Mouse (Mus musculus) CH12.LX (cell line): ENCODE data around the gene Meioc. TPM values are rescaled to one million over a fixed set of nuclear protein-coding genes. Genes with fewer than 3 reads are reported as not detected.

ENCODE experiments used
- DNase-seq: peaks from one replicate; pipeline ENCODE4 v3.0.0-alpha.2; 2013; ENCODE audit errors: extremely low read depth
- H3K27ac ChIP-seq: 2 replicates; pipeline ENCODE4 v1.5.1; 2012; ENCODE audit warnings: low read depth, mild to moderate bottlenecking, control low read depth, moderate library complexity; ENCODE audit not compliant: insufficient read depth
- H3K27me3 ChIP-seq: replicated peaks from 2 replicates; pipeline ENCODE3; 2012; ENCODE audit warnings: inconsistent platforms
- H3K36me3 ChIP-seq, 2 experiments: replicated peaks in 1 of 2; 2 replicates each; pipeline versions ENCODE3 to v1.6.1; 2012; ENCODE audit warnings: inconsistent platforms in 1 of 2, low read length in 1 of 2, mild to moderate bottlenecking in 1 of 2, mixed read lengths in 1 of 2, moderate library complexity in 1 of 2; ENCODE audit not compliant: control insufficient read depth in 1 of 2, insufficient read depth in 1 of 2
- H3K4me1 ChIP-seq, 2 experiments: 2 replicates each; pipeline ENCODE4 v1.6.1; 2012; ENCODE audit warnings: inconsistent platforms in 1 of 2, moderate library complexity in 1 of 2; ENCODE audit not compliant: insufficient read depth in 2 of 2, control insufficient read depth in 1 of 2
- H3K4me2 ChIP-seq: 2 replicates; pipeline ENCODE4 v1.6.1; 2012; ENCODE audit warnings: low read depth, mild to moderate bottlenecking, control low read depth; ENCODE audit not compliant: poor library complexity, insufficient read depth, severe bottlenecking
- H3K4me3 ChIP-seq, 3 experiments: fragments of 150-350 bp in 1 of 3; sonication (generic) in 1 of 3; replicated peaks in 1 of 3; 2 replicates each; pipeline versions ENCODE3 to v1.5.1; 2011 to 2012; ENCODE audit warnings: low read depth in 2 of 3, low read length in 2 of 3, mild to moderate bottlenecking in 2 of 3, moderate library complexity in 2 of 3, control low read depth in 1 of 3, improper control_type of control experiment in 1 of 3, inconsistent platforms in 1 of 3, mixed read lengths in 1 of 3; ENCODE audit not compliant: poor library complexity in 1 of 3
- H3K79me2 ChIP-seq: replicated peaks from 2 replicates; pipeline ENCODE4 v1.6.1; 2012; ENCODE audit warnings: mild to moderate bottlenecking, moderate library complexity; ENCODE audit not compliant: control insufficient read depth, poor library complexity, insufficient read depth, severe bottlenecking; ENCODE audit errors: extremely low read depth
- H3K9ac ChIP-seq: 2 replicates; pipeline ENCODE4 v1.6.1; 2012; ENCODE audit warnings: low read depth, mild to moderate bottlenecking, control low read depth, moderate library complexity; ENCODE audit not compliant: insufficient read depth
- H3K9me3 ChIP-seq: replicated peaks from 2 replicates; pipeline ENCODE3; 2012; ENCODE audit warnings: low read length, inconsistent platforms, mixed read lengths
- BHLHE40 ChIP-seq: IDR thresholded peaks from 2 replicates; pipeline ENCODE4 v1.6.1; 2011; ENCODE audit warnings: mild to moderate bottlenecking, low read depth, low read length, improper control_type of control experiment
- CHD2 ChIP-seq: IDR thresholded peaks from 2 replicates; pipeline ENCODE4 v1.6.1; 2011; ENCODE audit warnings: low read length, improper control_type of control experiment
- E2F4 ChIP-seq: IDR thresholded peaks from 2 replicates; pipeline ENCODE4 v1.6.1; 2011; ENCODE audit warnings: low read depth, low read length, improper control_type of control experiment; ENCODE audit not compliant: insufficient replicate concordance
- HCFC1 ChIP-seq: IDR thresholded peaks from 2 replicates; pipeline ENCODE4 v1.6.1; 2012; ENCODE audit warnings: low read depth, mild to moderate bottlenecking, inconsistent platforms, low read length, improper control_type of control experiment
- IRF4 ChIP-seq: IDR thresholded peaks from 2 replicates; pipeline ENCODE4 v1.6.1; 2014; ENCODE audit warnings: low read depth, mild to moderate bottlenecking, inconsistent platforms, low read length, improper control_type of control experiment
- JUND ChIP-seq: conservative IDR thresholded peaks from 2 replicates; pipeline ENCODE4 v1.6.1; 2011; ENCODE audit warnings: low read depth, low read length, improper control_type of control experiment
- KAT2A ChIP-seq: IDR thresholded peaks from 2 replicates; pipeline ENCODE4 v1.6.1; 2012; ENCODE audit warnings: low read length, improper control_type of control experiment, inconsistent platforms; ENCODE audit not compliant: insufficient replicate concordance
- MAFK ChIP-seq: IDR thresholded peaks from 2 replicates; pipeline ENCODE4 v1.6.1; 2011; ENCODE audit warnings: low read length, improper control_type of control experiment; ENCODE audit not compliant: insufficient replicate concordance
- MAX ChIP-seq: IDR thresholded peaks from 2 replicates; pipeline ENCODE4 v1.6.1; 2011; ENCODE audit warnings: low read length, improper control_type of control experiment
- MAZ ChIP-seq: IDR thresholded peaks from 2 replicates; pipeline ENCODE4 v1.6.1; 2012; ENCODE audit warnings: low read depth, mild to moderate bottlenecking, inconsistent platforms, low read length, improper control_type of control experiment, moderate library complexity
- MEF2A ChIP-seq: IDR thresholded peaks from 2 replicates; pipeline ENCODE4 v1.6.1; 2014; ENCODE audit warnings: low read depth, mild to moderate bottlenecking, inconsistent platforms, low read length, improper control_type of control experiment, borderline replicate concordance
- NELFE ChIP-seq: IDR thresholded peaks from 2 replicates; pipeline ENCODE4 v1.6.1; 2011; ENCODE audit warnings: low read depth, low read length, improper control_type of control experiment
- NRF1 ChIP-seq: IDR thresholded peaks from 2 replicates; pipeline ENCODE4 v1.6.1; 2014; ENCODE audit warnings: low read depth, mild to moderate bottlenecking, inconsistent platforms, low read length, improper control_type of control experiment, moderate library complexity
- PAX5 ChIP-seq: IDR thresholded peaks from 2 replicates; pipeline ENCODE4 v1.6.1; 2012; ENCODE audit warnings: low read length, inconsistent platforms, mixed read lengths
- POLR2A ChIP-seq: IDR thresholded peaks from 2 replicates; pipeline ENCODE4 v1.6.1; 2011; ENCODE audit warnings: low read depth, mild to moderate bottlenecking, improper control_type of control experiment, low read length
- RCOR1 ChIP-seq: conservative IDR thresholded peaks from 2 replicates; pipeline ENCODE4 v1.6.1; 2012; ENCODE audit warnings: low read depth, mild to moderate bottlenecking, inconsistent platforms, low read length, improper control_type of control experiment
- SMC3 ChIP-seq: IDR thresholded peaks from 2 replicates; pipeline ENCODE4 v1.6.1; 2011; ENCODE audit warnings: low read depth, low read length, improper control_type of control experiment
- TBP ChIP-seq: conservative IDR thresholded peaks from 2 replicates; pipeline ENCODE4 v1.6.1; 2011; ENCODE audit warnings: low read depth, low read length, improper control_type of control experiment
- TCF12 ChIP-seq: IDR thresholded peaks from 2 replicates; pipeline ENCODE4 v1.6.1; 2014; ENCODE audit warnings: low read depth, mild to moderate bottlenecking, inconsistent platforms, low read length, improper control_type of control experiment
- UBTF ChIP-seq: IDR thresholded peaks from 2 replicates; pipeline ENCODE4 v1.6.1; 2012; ENCODE audit warnings: low read depth, mild to moderate bottlenecking, inconsistent platforms, low read length, improper control_type of control experiment, moderate library complexity
- ZKSCAN1 ChIP-seq: IDR thresholded peaks from 2 replicates; pipeline ENCODE4 v1.6.1; 2012; ENCODE audit warnings: low read depth, inconsistent platforms, low read length, improper control_type of control experiment, borderline replicate concordance
- ZNF384 ChIP-seq: IDR thresholded peaks from 2 replicates; pipeline ENCODE4 v1.6.1; 2012; ENCODE audit warnings: low read depth, low read length, improper control_type of control experiment, inconsistent platforms
- dilution Hi-C: fragments of 300-500 bp; cut with MboI; formaldehyde crosslinking; loops from 2 replicates; pipeline ENCODE4 v1.14.3; 2020; ENCODE audit warnings: low sequenced_read_pairs; ENCODE audit not compliant: extremely low pct_unique_long_range_greater_than_20kb, extremely low pct_ligation_motif_present
- in situ Hi-C: fragments of 300-500 bp; cut with MboI; formaldehyde crosslinking; loops from 3 replicates; pipeline ENCODE4 v1.14.3; 2019; ENCODE audit warnings: low sequenced_read_pairs, low pct_ligation_motif_present, low pct_unique_long_range_greater_than_20kb, mixed read lengths
- polyA plus RNA-seq: library from polyadenylated mRNA; unstranded; fragments of >175 nt; gene quantifications from 2 replicates; pipeline ENCODE4 v1.2.1, GENCODE M21; 2012; ENCODE audit warnings: low read depth; ENCODE audit not compliant: insufficient read length
- total RNA-seq, 2 experiments: library from RNA; depleted of rRNA; stranded (reverse); fragments of 300-350 nt in 1 of 2; fragments of >200 nt in 1 of 2; gene quantifications; 2 replicates each; pipeline ENCODE4 v1.2.3; 2012 to 2014

Meioc gene
- total and polyA plus RNA-seq, 3 experiments = not detected

GRCm38 (mm10) chr11:102623876-102624789 lies 39.4 kb upstream of the Meioc start:
- H3K4me2 ChIP-seq = no peak overlapping the region
- dilution Hi-C loops = no loop called here

GRCm38 (mm10) chr11:102624888-102625407 lies 38.6 kb upstream of the Meioc start:
- Histone ChIP-seq H3K4me1 (peaks cover 4 to 8% of the 10 kb centered on the region in 2 experiments), H3K79me2 (no peaks in the 10 kb centered on the region), H3K9me3 (peaks cover 5% of the 10 kb centered on the region), H3K27me3 (peaks cover 70% of the 10 kb centered on the region), H3K27ac (no peak overlapping the region), H3K36me3 (no peaks in the 10 kb centered on the region), H3K9ac (no peak overlapping the region)
- no peak for DNase-seq
- dilution Hi-C loops = no loop called here
- no peak for TF ChIP-seq KAT2A
- TF ChIP-seq TBP = no peak
- no peak for TF ChIP-seq MEF2A
- TF ChIP-seq PAX5 = no peak
- TF ChIP-seq UBTF = no peak
- no peak for TF ChIP-seq E2F4
- TF ChIP-seq MAX = 0 out of 2 replicates have a peak, but pooled peaks have one; percentile 37
- TF ChIP-seq JUND = no peak
- TF ChIP-seq, all 38 proteins: peak for 1
- H3K4me3 ChIP-seq = no peak overlapping the region
- in situ Hi-C loops = no loop called here
- no peak overlapping the region for H3K4me2 ChIP-seq

More at GRCm38 (mm10) chr11:102623876-102624789, 39.4 kb upstream of the Meioc start:
- in situ Hi-C loops = no loop called here
- Histone ChIP-seq H3K79me2 (no peaks in the 10 kb centered on the region), H3K27ac (no peak overlapping the region), H3K4me1 (peaks cover 4 to 8% of the 10 kb centered on the region in 2 experiments), H3K4me3 (no peak overlapping the region), H3K36me3 (no peaks in the 10 kb centered on the region), H3K27me3 (peaks cover 69% of the 10 kb centered on the region), H3K9me3 (peaks cover 9% of the 10 kb centered on the region), H3K9ac (no peak overlapping the region)
- DNase-seq = no peak
- TF ChIP-seq TCF12 (no peak), IRF4 (no peak), CHD2 (no peak), ZKSCAN1 (no peak), BHLHE40 (no peak), MAFK (no peak), HCFC1 (no peak), NELFE (no peak), E2F4 (no peak), POLR2A (no peak), RCOR1 (no peak), PAX5 (no peak), ZNF384 (no peak), NRF1 (no peak), KAT2A (no peak), MEF2A (no peak), SMC3 (no peak), MAZ (no peak)
